Mouse (Mus musculus): Measurements from ENCODE around the gene Yy1.

GRCm38 (mm10) chr12:108764917-108765678 lies 27.7 kb upstream of the Yy1 start:
- TF ChIP-seq NRF1 (IDR thresholded peaks at IDR 0.05; ENCODE audit: insufficient read depth, low read depth, low read length, poor library complexity, severe bottlenecking) (no peak), CTCF (IDR thresholded peaks at IDR 0.05 in 2 of 3, conservative IDR thresholded peaks at IDR 0.05 in 1 of 3; ENCODE audit: control insufficient read depth in 1 of 3, insufficient read depth in 1 of 3, low read depth in 2 of 3, low read length in 3 of 3, poor library complexity in 1 of 3, severe bottlenecking in 1 of 3) (no peak), CHD1 (IDR thresholded peaks at IDR 0.05; ENCODE audit: low read depth, low read length) (no peak), POLR2A (IDR thresholded peaks at IDR 0.05; ENCODE audit: control insufficient read depth in 1 of 2, insufficient read depth in 1 of 2, low read depth in 1 of 2, low read length in 2 of 2, poor library complexity in 1 of 2) (0 out of 4 replicates have a peak, but pooled peaks of 1 of the 2 experiments have one; percentile 9), JUND (IDR thresholded peaks at IDR 0.05; ENCODE audit: low read depth, low read length) (no peak), KAT2A (conservative IDR thresholded peaks at IDR 0.05; ENCODE audit: low read depth, low read length) (no peak; the same call in 1 of the 2 replicates)
